Mouse (Mus musculus) bone marrow macrophage, adult 2 months (primary cell): ENCODE results near the gene Med8.

Source experiments
- CTCF ChIP-seq: IDR thresholded peaks from 2 replicates; pipeline ENCODE4 v1.5.1; 2012; ENCODE audit warnings: low read depth, mild to moderate bottlenecking, low read length, moderate library complexity
- POLR2A ChIP-seq: IDR thresholded peaks from 2 replicates; pipeline ENCODE4 v1.6.1; 2012; ENCODE audit warnings: mild to moderate bottlenecking, low read depth, low read length, borderline replicate concordance

- TF ChIP-seq POLR2A (no peak), CTCF (no peak)
Observed at GRCm38 (mm10) chr4:118402701-118403100, 6.4 kb upstream of the Med8 start.
